Mouse (Mus musculus): ENCODE measurements at regions not wholly inside any gene's neighbourhood (a gene's known extent, or its start where the extent isn't known, plus 50 kb on each side); places are given as distances from the start of the nearest gene placed in this dataset.

GRCm38 (mm10) chr15:25245631-25246030 lies 167.9 kb downstream of the Basp1 start:
- no peak for DNase-seq
- Histone ChIP-seq H3K27me3 (replicated peaks; ENCODE audit: control insufficient read depth, insufficient read depth, low read length) (no peaks in the 10 kb centered on the region), H3K27ac (ENCODE audit: insufficient read depth, low read depth, low read length) (no peak overlapping the region), H3K4me1 (ENCODE audit: control insufficient read depth, insufficient read depth, low read length) (no peaks in the 10 kb centered on the region), H3K4me3 (ENCODE audit: insufficient read depth, low read depth, low read length) (no peak overlapping the region), H3K36me3 (ENCODE audit: control insufficient read depth, insufficient read depth, low read length) (no peaks in the 10 kb centered on the region)
- 96% methylated on average over 8 of the region's 8 CpGs for WGBS
- no peak for TF ChIP-seq POLR2A (IDR thresholded peaks at IDR 0.05; ENCODE audit: low read depth, low read length)
- no peak for TF ChIP-seq CTCF (conservative IDR thresholded peaks at IDR 0.05; ENCODE audit: insufficient read depth, insufficient read length, low read depth, low read length)

GRCm38 (mm10) chr15:25237665-25238664 lies 175.6 kb downstream of the Basp1 start:
- H3K27ac ChIP-seq (ENCODE audit: insufficient read depth, low read depth, low read length), result no peak overlapping the region
- no peak for TF ChIP-seq POLR2A (IDR thresholded peaks at IDR 0.05; ENCODE audit: low read depth, low read length)
- no peak for TF ChIP-seq CTCF (conservative IDR thresholded peaks at IDR 0.05; ENCODE audit: insufficient read depth, insufficient read length, low read depth, low read length)

GRCm38 (mm10) chr15:25236191-25236723 lies 177.3 kb downstream of the Basp1 start:
- TF ChIP-seq CTCF (conservative IDR thresholded peaks at IDR 0.05; ENCODE audit: insufficient read depth, insufficient read length, low read depth, low read length) (no peak), POLR2A (IDR thresholded peaks at IDR 0.05; ENCODE audit: low read depth, low read length) (no peak)
- Histone ChIP-seq H3K27me3 (replicated peaks; ENCODE audit: control insufficient read depth, insufficient read depth, low read length) (no peaks in the 10 kb centered on the region), H3K4me1 (ENCODE audit: control insufficient read depth, insufficient read depth, low read length) (no peaks in the 10 kb centered on the region), H3K4me3 (ENCODE audit: insufficient read depth, low read depth, low read length) (no peak overlapping the region), H3K36me3 (ENCODE audit: control insufficient read depth, insufficient read depth, low read length) (no peaks in the 10 kb centered on the region), H3K27ac (ENCODE audit: insufficient read depth, low read depth, low read length) (no peak overlapping the region)
- WGBS, result 75% methylated on average over 6 of the region's 6 CpGs
- no peak for DNase-seq

More at GRCm38 (mm10) chr15:25237665-25238664, 175.6 kb downstream of the Basp1 start:
- no peaks in the 10 kb centered on the region for H3K27me3 ChIP-seq (replicated peaks; ENCODE audit: control insufficient read depth, insufficient read depth, low read length)
- no peak overlapping the region for H3K4me3 ChIP-seq (ENCODE audit: insufficient read depth, low read depth, low read length)
- 62% methylated on average over 18 of the region's 18 CpGs for WGBS
- no peaks in the 10 kb centered on the region for H3K36me3 ChIP-seq (ENCODE audit: control insufficient read depth, insufficient read depth, low read length)
- H3K4me1 ChIP-seq (ENCODE audit: control insufficient read depth, insufficient read depth, low read length), result no peaks in the 10 kb centered on the region
- DNase-seq, result no peak

- no peak overlapping the region for H3K4me3 ChIP-seq (ENCODE audit: insufficient read depth, low read depth, low read length)
- no peaks in the 10 kb centered on the region for H3K36me3 ChIP-seq (ENCODE audit: control insufficient read depth, insufficient read depth, low read length)
- DNase-seq, result no peak
- H3K4me1 ChIP-seq (ENCODE audit: control insufficient read depth, insufficient read depth, low read length), result no peaks in the 10 kb centered on the region
- TF ChIP-seq POLR2A (IDR thresholded peaks at IDR 0.05; ENCODE audit: low read depth, low read length) (no peak), CTCF (conservative IDR thresholded peaks at IDR 0.05; ENCODE audit: insufficient read depth, insufficient read length, low read depth, low read length) (no peak)
- 86% methylated on average over 10 of the region's 10 CpGs for WGBS
- no peaks in the 10 kb centered on the region for H3K27me3 ChIP-seq (replicated peaks; ENCODE audit: control insufficient read depth, insufficient read depth, low read length)
- H3K27ac ChIP-seq (ENCODE audit: insufficient read depth, low read depth, low read length), result no peak overlapping the region
These were observed 179.4 kb downstream of the Basp1 start for GRCm38 (mm10) chr15:25234064-25234700.

GRCm38 (mm10) chr15:25230213-25230612 lies 183.4 kb downstream of the Basp1 start:
- H3K4me3 ChIP-seq (ENCODE audit: insufficient read depth, low read depth, low read length), result no peak overlapping the region
- TF ChIP-seq POLR2A (IDR thresholded peaks at IDR 0.05; ENCODE audit: low read depth, low read length), result no peak
- no peak for TF ChIP-seq CTCF (conservative IDR thresholded peaks at IDR 0.05; ENCODE audit: insufficient read depth, insufficient read length, low read depth, low read length)
- no peak overlapping the region for H3K27ac ChIP-seq (ENCODE audit: insufficient read depth, low read depth, low read length)
- whole genome bisulfite sequencing, result 66% methylated on average over 4 of the region's 4 CpGs
- no peaks in the 10 kb centered on the region for H3K4me1 ChIP-seq (ENCODE audit: control insufficient read depth, insufficient read depth, low read length)
- DNase-seq, result no peak
- no peaks in the 10 kb centered on the region for H3K27me3 ChIP-seq (replicated peaks; ENCODE audit: control insufficient read depth, insufficient read depth, low read length)
- H3K36me3 ChIP-seq (ENCODE audit: control insufficient read depth, insufficient read depth, low read length), result no peaks in the 10 kb centered on the region

GRCm38 (mm10) chr15:25229807-25230206 lies 183.8 kb downstream of the Basp1 start:
- 87% methylated on average over 11 of the region's 11 CpGs for WGBS
- Histone ChIP-seq H3K4me1 (ENCODE audit: control insufficient read depth, insufficient read depth, low read length) (no peaks in the 10 kb centered on the region), H3K27ac (ENCODE audit: insufficient read depth, low read depth, low read length) (no peak overlapping the region), H3K4me3 (ENCODE audit: insufficient read depth, low read depth, low read length) (no peak overlapping the region), H3K27me3 (replicated peaks; ENCODE audit: control insufficient read depth, insufficient read depth, low read length) (no peaks in the 10 kb centered on the region), H3K36me3 (ENCODE audit: control insufficient read depth, insufficient read depth, low read length) (no peaks in the 10 kb centered on the region)
- no peak for TF ChIP-seq POLR2A (IDR thresholded peaks at IDR 0.05; ENCODE audit: low read depth, low read length)
- no peak for TF ChIP-seq CTCF (conservative IDR thresholded peaks at IDR 0.05; ENCODE audit: insufficient read depth, insufficient read length, low read depth, low read length)
- no peak for DNase-seq

GRCm38 (mm10) chr15:25227496-25227895 lies 186.1 kb downstream of the Basp1 start:
- TF ChIP-seq POLR2A (IDR thresholded peaks at IDR 0.05; ENCODE audit: low read depth, low read length), result no peak
- TF ChIP-seq CTCF (conservative IDR thresholded peaks at IDR 0.05; ENCODE audit: insufficient read depth, insufficient read length, low read depth, low read length), result no peak
- Histone ChIP-seq H3K4me1 (ENCODE audit: control insufficient read depth, insufficient read depth, low read length) (no peaks in the 10 kb centered on the region), H3K36me3 (ENCODE audit: control insufficient read depth, insufficient read depth, low read length) (no peaks in the 10 kb centered on the region), H3K27ac (ENCODE audit: insufficient read depth, low read depth, low read length) (no peak overlapping the region), H3K4me3 (ENCODE audit: insufficient read depth, low read depth, low read length) (no peak overlapping the region), H3K27me3 (replicated peaks; ENCODE audit: control insufficient read depth, insufficient read depth, low read length) (no peaks in the 10 kb centered on the region)
- 44% methylated on average over 7 of the region's 7 CpGs for WGBS
- peak; percentile 42 for DNase-seq
